Mouse (Mus musculus) E14TG2a.4 (cell line): ENCODE measurements around the gene Adgrl3.

Experiments
- CTCF ChIP-seq: conservative IDR thresholded peaks from 2 replicates; pipeline ENCODE4 v1.5.1; 2014; ENCODE audit warnings: low read length
- NANOG ChIP-seq: IDR thresholded peaks from 2 replicates; pipeline ENCODE4 v1.6.1; 2014; ENCODE audit warnings: borderline replicate concordance, low read length, mixed read lengths
- POU5F1 ChIP-seq: IDR thresholded peaks from 2 replicates; pipeline ENCODE4 v1.6.1; 2014; ENCODE audit warnings: low read length, borderline replicate concordance

DNA sequence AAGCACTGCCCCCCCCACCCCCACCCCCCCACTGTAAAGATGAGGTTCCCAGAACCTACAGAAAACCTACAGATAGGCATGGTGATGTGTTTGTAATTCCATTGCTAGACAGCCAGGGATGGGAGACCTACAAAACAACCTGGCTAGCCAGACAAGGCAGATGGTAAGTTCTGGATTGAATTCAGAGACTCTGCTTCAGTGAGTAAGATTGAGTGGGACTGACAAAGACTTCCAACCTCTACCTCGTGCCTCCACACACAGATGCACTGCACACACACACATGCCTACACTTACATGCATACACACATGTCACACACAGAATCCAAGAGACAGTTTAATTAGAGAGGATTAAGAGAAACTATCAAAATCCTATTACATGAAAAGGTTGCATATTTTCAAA lies 544.4 kb downstream of the Adgrl3 start:
- TF ChIP-seq CTCF: no peak
- TF ChIP-seq POU5F1: no peak
- no peak for TF ChIP-seq NANOG
